8 mouse cellular contexts compared by ENCODE assay signal in the genomic region with DNA sequence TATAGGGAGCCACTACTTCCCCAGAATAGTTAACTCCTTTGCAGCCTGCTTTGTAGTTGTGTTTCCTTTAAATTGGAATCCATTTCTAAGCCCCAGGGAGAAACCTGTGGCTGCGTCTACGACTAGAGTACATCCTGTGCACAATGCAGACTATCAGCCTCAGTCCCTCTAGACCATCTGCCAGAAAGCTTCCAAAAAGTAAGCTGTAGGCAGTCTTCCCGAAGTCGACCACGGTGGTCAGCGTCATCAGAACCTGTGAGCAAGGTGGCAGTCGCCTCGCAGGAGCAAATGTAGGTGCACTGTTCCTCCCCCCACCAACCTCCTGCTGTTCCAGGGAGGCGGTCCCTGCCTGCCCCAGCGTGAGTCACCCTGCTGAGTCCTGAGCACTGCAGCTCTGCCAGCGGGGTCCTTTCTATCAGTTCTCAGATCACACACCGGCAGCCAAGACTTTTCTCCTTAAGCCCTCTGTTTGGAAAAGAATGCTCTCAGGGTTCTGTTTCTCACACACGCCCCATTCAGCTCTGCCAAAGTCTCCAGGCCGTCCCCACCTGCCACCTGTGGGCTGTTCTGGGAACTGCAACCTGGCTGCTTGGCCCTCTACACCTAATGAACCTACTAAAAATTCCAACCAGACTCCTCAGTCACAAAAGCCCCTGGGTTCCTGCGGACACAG. TPM values are rescaled to one million over a fixed set of nuclear protein-coding genes. Genes with fewer than 3 reads are reported as not detected.
DNase-seq lines count a peak whose midpoint lies in the region; ATAC-seq lines count a peak whose summit lies in the region.

No protein-coding gene starts in this region.

- 35% methylated on average over 15 of the region's 15 CpGs for WGBS in hindbrain, embryonic 14.5 days

- H3K9ac ChIP-seq in hindbrain, embryonic 14.5 days = no peak overlapping the region

- peak; percentile 94 for DNase-seq in ZHBTc4 (ENCODE audit: low read depth, low spot score)
- DNase-seq in cerebellum, postnatal 4 days (ENCODE audit: low spot score in 2 of 2) = peak; percentile 81 to 89
- peak; percentile 73 to 82 for DNase-seq in frontal cortex, postnatal 36 days (ENCODE audit: low spot score in 2 of 2)
- peak; percentile 82 for DNase-seq in hindbrain, embryonic 14.5 days (ENCODE audit: low spot score)
- DNase-seq in layer of hippocampus, postnatal 25 days (ENCODE audit: extremely low spot score in 1 of 2, low spot score in 1 of 2) = peak; percentile 87 to 93
- peak; percentile 90 for DNase-seq in lung, postnatal 36 days
- peak; percentile 74 for DNase-seq in right cerebral cortex, adult 18-20 months
- peak; percentile 81 to 87 for DNase-seq in urinary bladder, adult 18-20 months (ENCODE audit: low spot score in 2 of 2)

- H3K36me3 ChIP-seq in hindbrain, embryonic 14.5 days (replicated peaks; ENCODE audit: control insufficient read depth, insufficient read depth) = no peaks in the 10 kb centered on the region

- H3K27me3 ChIP-seq in hindbrain, embryonic 14.5 days (ENCODE audit: control insufficient read depth, insufficient read depth, low read length) = no peaks in the 10 kb centered on the region

- no peak overlapping the region for H3K4me3 ChIP-seq in hindbrain, embryonic 14.5 days (replicated peaks; ENCODE audit: low read length)

- H3K4me1 ChIP-seq in hindbrain, embryonic 14.5 days (replicated peaks; ENCODE audit: control insufficient read depth, insufficient read depth, low read length) = no peaks in the 10 kb centered on the region

- ATAC-seq in hindbrain, embryonic 14.5 days (ENCODE audit: low FRiP score) = peak; percentile 40; the same call in 1 of the 2 replicates

- H3K27ac ChIP-seq in hindbrain, embryonic 14.5 days = no peak overlapping the region

- H3K4me2 ChIP-seq in hindbrain, embryonic 14.5 days (replicated peaks) = peak overlapping the region; percentile 13; the same call in 1 of the 2 replicates

- H3K9me3 ChIP-seq in hindbrain, embryonic 14.5 days (ENCODE audit: control insufficient read depth, low read length) = no peaks in the 10 kb centered on the region

RNA-seq across cellular contexts. Expression of a gene that starts 14.9 kb away (rescaled TPM):
- polyA plus RNA-seq in hindbrain, embryonic 14.5 days (2014; fragmentation: Nextera tagmentation; extraction: Ambion mirVana) = 0.76 and 0.83 TPM in 2 replicates
- under 1 TPM; 0.19 to 0.49 TPM for total RNA-seq in layer of hippocampus, postnatal 25 days (2021)
